In the genomic region with DNA sequence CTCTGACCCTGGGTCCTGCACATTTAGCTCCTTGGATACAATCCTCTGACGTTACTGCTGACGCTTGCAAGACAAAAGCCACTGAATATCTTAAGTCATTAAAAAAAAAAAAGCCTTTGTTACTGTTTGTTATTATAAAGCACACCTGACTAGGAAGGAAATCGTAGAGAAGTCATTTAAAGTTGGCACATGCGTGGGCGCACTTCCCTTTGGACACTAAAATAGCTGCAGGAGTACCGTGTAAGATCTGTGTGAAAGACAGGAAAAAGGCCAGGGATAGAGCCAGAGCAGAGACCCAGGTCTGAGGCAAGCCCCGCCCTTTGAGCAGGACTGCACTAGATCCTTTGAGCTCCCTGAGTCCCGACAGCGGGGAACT, we compare ENCODE assay signal across 10 mouse cellular contexts.
DNase-seq lines count a peak whose midpoint lies in the region; ATAC-seq lines count a peak whose summit lies in the region.
"Had no signal": no experiment of that assay in that cellular context is flagged by ENCODE, and none has a peak within 500 bp of the region (broad histone marks: within the 10 kb centered on the region; RNA-seq: fewer than 3 reads in every experiment).

No protein-coding gene starts in this region.

- ATAC-seq in megakaryocyte progenitor cell, adult 5-6 weeks (replicated peaks; ENCODE audit: poor library complexity): no peak

- peak; percentile 2 for DNase-seq in retina, postnatal 1 day
- DNase-seq in retina, embryonic 14.5 days (ENCODE audit: low spot score): no peak
- DNase-seq in heart, postnatal 10 days: peak; percentile 45 to 57
- peak; percentile 35 for DNase-seq in lung, postnatal 10 days
- no peak for DNase-seq in spleen, postnatal 10 days (ENCODE audit: low spot score in 2 of 2)
- DNase-seq in urinary bladder, postnatal 10 days (ENCODE audit: low spot score): no peak
- no peak for DNase-seq in frontal cortex, postnatal 14 days (ENCODE audit: low spot score in 2 of 2)
- DNase-seq: cerebellum, adult 9-10 months; thymus, postnatal 4 days had no signal

- intact Hi-C loops in heart, postnatal 10 days (cut with DNase I): loop anchor here (2.0 kb wide), 1 partner anchor 27 kb away; no protein-coding TSS in a partner anchor

Comparison
In these comparisons a context has a peak if more than half of its experiments do, and no peak if none do; other contexts are left out.
1. DNase-seq: peak in retina, postnatal 1 day (single experiment), heart, postnatal 10 days (2 of 2) and lung, postnatal 10 days (single experiment); none in retina, embryonic 14.5 days (single experiment), spleen, postnatal 10 days (0 of 2), urinary bladder, postnatal 10 days (single experiment) and frontal cortex, postnatal 14 days (0 of 2).